In genomic region chr6:118477875-118478785, GRCm38 (mm10) we compare ENCODE assay signal across 9 mouse cellular contexts. TPM values are rescaled to one million over a fixed set of nuclear protein-coding genes. Genes with fewer than 3 reads are reported as not detected.
DNase-seq lines count a peak whose midpoint lies in the region; ATAC-seq and TF ChIP-seq lines count a peak whose summit lies in the region.
"Had no signal": no experiment of that assay in that cellular context is flagged by ENCODE, and none has a peak within 500 bp of the region (broad histone marks: within the 10 kb centered on the region; RNA-seq: fewer than 3 reads in every experiment).

No protein-coding gene starts in this region.

- H3K36me3 ChIP-seq in heart, postnatal 0 days (replicated peaks; ENCODE audit: control insufficient read depth, insufficient read depth, low read length), result peaks cover 4% of the 10 kb centered on the region; the same call in 1 of the 2 replicates
- H3K36me3 ChIP-seq in midbrain, embryonic 11.5 days (ENCODE audit: control insufficient read depth, insufficient read depth, low read length), result no peaks in the 10 kb centered on the region

- no peak for DNase-seq in frontal cortex, postnatal 25 days (ENCODE audit: low spot score in 2 of 2)
- peak; percentile 53 for DNase-seq in MN1 (ENCODE audit: low spot score)
- DNase-seq in heart, postnatal 0 days (ENCODE audit: low spot score), result no peak
- peak; percentile 91 for DNase-seq in midbrain, embryonic 11.5 days (ENCODE audit: low spot score, missing footprints)
- no peak for DNase-seq in thymus, postnatal 25 days
- DNase-seq in testis, postnatal 10 days (ENCODE audit: low spot score), result no peak
- DNase-seq in adrenal gland, adult 8-10 months, result no peak

- ATAC-seq in frontal cortex, adult (ENCODE audit: low TSS enrichment), result 0 out of 2 replicates have a peak, but pooled peaks have one; percentile 5
- no peak for ATAC-seq in heart, postnatal 0 days (ENCODE audit: insufficient read depth, low read depth)
- peak; percentile 30; the same call in 1 of the 2 replicates for ATAC-seq in midbrain, embryonic 11.5 days (ENCODE audit: low FRiP score)

- peak overlapping the region; percentile 67 for H3K4me2 ChIP-seq in heart, postnatal 0 days (ENCODE audit: low read depth, low read length)
- peak overlapping the region; percentile 75 for H3K4me2 ChIP-seq in midbrain, embryonic 11.5 days

- H3K27me3 ChIP-seq in heart, postnatal 0 days (ENCODE audit: control insufficient read depth, insufficient read depth, low read length), result no peaks in the 10 kb centered on the region
- peaks cover 9% of the 10 kb centered on the region; the same call in 1 of the 2 replicates for H3K27me3 ChIP-seq in midbrain, embryonic 11.5 days (ENCODE audit: control insufficient read depth, insufficient read depth, low read length)

- peak overlapping the region; percentile 77 for H3K27ac ChIP-seq in heart, postnatal 0 days (ENCODE audit: low read depth)
- no peak overlapping the region; the same call in 1 of the 2 replicates for H3K27ac ChIP-seq in midbrain, embryonic 11.5 days (ENCODE audit: low read depth, low read length)

- H3K9me3 ChIP-seq in heart, postnatal 0 days (replicated peaks; ENCODE audit: control insufficient read depth, low read length), result no peaks in the 10 kb centered on the region
- H3K9me3 ChIP-seq in midbrain, embryonic 11.5 days (ENCODE audit: control insufficient read depth, low read length), result no peaks in the 10 kb centered on the region

- 48% methylated on average over 10 of the region's 10 CpGs for WGBS in heart, postnatal 0 days
- WGBS in midbrain, embryonic 11.5 days, result 12% methylated on average over 10 of the region's 10 CpGs

- TF ChIP-seq EP300 in heart, postnatal 0 days (IDR thresholded peaks at IDR 0.05; ENCODE audit: low read depth), result no peak

- TF ChIP-seq CTCF in heart, postnatal 0 days (IDR thresholded peaks at IDR 0.05; ENCODE audit: low read depth), result no peak

- H3K4me3 ChIP-seq in heart, postnatal 0 days (ENCODE audit: low read depth, low read length), result peak overlapping the region; percentile 63
- H3K4me3 ChIP-seq in midbrain, embryonic 11.5 days (ENCODE audit: low read depth, low read length), result peak overlapping the region; percentile 53

- peak overlapping the region; percentile 64 for H3K9ac ChIP-seq in heart, postnatal 0 days (replicated peaks; ENCODE audit: low read depth, low read length)
- peak overlapping the region; percentile 71 for H3K9ac ChIP-seq in midbrain, embryonic 11.5 days (ENCODE audit: low read length)

- H3K4me1 ChIP-seq in heart, postnatal 0 days (ENCODE audit: control insufficient read depth, insufficient read depth), result no peaks in the 10 kb centered on the region; the same call in 1 of the 2 replicates
- H3K4me1 ChIP-seq in midbrain, embryonic 11.5 days (ENCODE audit: control insufficient read depth, insufficient read depth, low read length), result peaks cover 12% of the 10 kb centered on the region; the same call in 1 of the 2 replicates

RNA-seq across cellular contexts. Expression of gene Zfp9, which starts 1.0 kb away (rescaled TPM):
- total RNA-seq in heart, postnatal 0 days (2014; rRNA removed; ENCODE audit: low replicate concordance), result 4.6 and 6.4 TPM in 2 replicates
- polyA plus RNA-seq in heart, postnatal 0 days (2015; fragmentation: Nextera tagmentation; extraction: Ambion mirVana), result 2.9 and 3.0 TPM in 2 replicates
- 9.4 and 12.5 TPM in 2 replicates for polyA plus RNA-seq in midbrain, embryonic 11.5 days (2014; fragmentation: Nextera tagmentation; extraction: Ambion mirVana)
- total RNA-seq in adrenal gland, adult 8-10 months (2022), result 1 to 10 TPM; 5.0 to 8.2 (median 6.7) TPM
- total RNA-seq: hematopoietic stem cell, adult 5-6 weeks had no signal

RNA-seq across cellular contexts. Expression of gene Zfp248, which starts 22.8 kb away (rescaled TPM):
- total RNA-seq in heart, postnatal 0 days (2014; rRNA removed; ENCODE audit: low replicate concordance), result 0.31 and 2.7 TPM in 2 replicates
- 2.2 and 2.4 TPM in 2 replicates for polyA plus RNA-seq in heart, postnatal 0 days (2015; fragmentation: Nextera tagmentation; extraction: Ambion mirVana)
- 11.8 and 12.1 TPM in 2 replicates for polyA plus RNA-seq in midbrain, embryonic 11.5 days (2014; fragmentation: Nextera tagmentation; extraction: Ambion mirVana)
- total RNA-seq in adrenal gland, adult 8-10 months (2022), result 1 to 10 TPM; 4.5 to 8.0 (median 5.9) TPM

RNA-seq across cellular contexts. Expression of gene Bms1, which starts 58.9 kb away (rescaled TPM):
- 8.7 and 17.6 TPM in 2 replicates for total RNA-seq in heart, postnatal 0 days (2014; rRNA removed; ENCODE audit: low replicate concordance)
- polyA plus RNA-seq in heart, postnatal 0 days (2015; fragmentation: Nextera tagmentation; extraction: Ambion mirVana), result 10.7 and 11.5 TPM in 2 replicates
- 43.4 and 46.2 TPM in 2 replicates for polyA plus RNA-seq in midbrain, embryonic 11.5 days (2014; fragmentation: Nextera tagmentation; extraction: Ambion mirVana)
- total RNA-seq in adrenal gland, adult 8-10 months (2022), result 10 to 100 TPM; 23.4 to 33.2 (median 27.0) TPM

Comparison
In these comparisons a context has a peak if more than half of its experiments do, and no peak if none do; other contexts are left out.
1. DNase-seq: peak in MN1 (single experiment) and midbrain, embryonic 11.5 days (single experiment); none in frontal cortex, postnatal 25 days (0 of 2), heart, postnatal 0 days (single experiment), thymus, postnatal 25 days (single experiment), testis, postnatal 10 days (single experiment) and adrenal gland, adult 8-10 months (single experiment).